Mouse (Mus musculus): Measurements from ENCODE around the gene Olfr649. TPM values are rescaled to one million over a fixed set of nuclear protein-coding genes. Genes with fewer than 3 reads are reported as not detected.

Olfr649 gene
- polyA plus RNA-seq (2014; fragmentation: Nextera tagmentation; extraction: Ambion mirVana): not detected in 2 replicates

DNA sequence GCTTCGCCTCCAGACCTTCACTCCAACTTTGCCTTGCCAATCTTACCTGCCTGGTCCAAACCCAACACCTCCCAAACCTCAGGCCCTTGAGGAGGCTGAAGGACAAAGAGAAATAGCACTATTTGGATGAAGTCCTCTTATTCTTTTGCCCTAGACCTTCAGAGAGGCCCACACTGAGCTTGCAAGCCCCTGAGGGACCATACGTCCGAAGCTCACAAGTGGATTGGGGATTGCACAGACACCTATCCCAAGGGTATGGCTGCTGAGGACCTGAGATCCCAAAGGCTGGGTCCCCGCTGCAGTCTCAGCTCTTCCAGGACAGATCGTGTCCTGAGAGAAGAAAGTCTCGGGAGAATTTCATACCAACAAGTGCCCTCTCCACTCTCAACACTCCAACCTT is at the start of gene Olfr649:
Gene Olfr649, minus strand, starts transcription at position 101 of the 400 bp plus-strand sequence.
- ATAC-seq (ENCODE audit: low FRiP score, low TSS enrichment): no peak
- no peak for DNase-seq
- no peaks in the 10 kb centered on the region for H3K4me1 ChIP-seq (ENCODE audit: control insufficient read depth, insufficient read depth, low read length)
- no peak within 1 kb of the TSS for H3K4me2 ChIP-seq (ENCODE audit: low read length)
- WGBS: 89% methylated on average over 6 of the region's 6 CpGs
- no peaks in the 10 kb centered on the region for H3K36me3 ChIP-seq (ENCODE audit: control insufficient read depth, insufficient read depth, low read length)
- H3K4me3 ChIP-seq (replicated peaks; ENCODE audit: low read depth, low read length): no peak within 1 kb of the TSS
- H3K27ac ChIP-seq (replicated peaks; ENCODE audit: low read depth, low read length): no peak within 1 kb of the TSS
- no peaks in the 10 kb centered on the region for H3K9me3 ChIP-seq (ENCODE audit: control insufficient read depth, low read length)
- H3K27me3 ChIP-seq (ENCODE audit: control insufficient read depth, insufficient read depth, low read length): no peaks in the 10 kb centered on the region
- H3K9ac ChIP-seq (replicated peaks; ENCODE audit: low read length): no peak within 1 kb of the TSS

DNA sequence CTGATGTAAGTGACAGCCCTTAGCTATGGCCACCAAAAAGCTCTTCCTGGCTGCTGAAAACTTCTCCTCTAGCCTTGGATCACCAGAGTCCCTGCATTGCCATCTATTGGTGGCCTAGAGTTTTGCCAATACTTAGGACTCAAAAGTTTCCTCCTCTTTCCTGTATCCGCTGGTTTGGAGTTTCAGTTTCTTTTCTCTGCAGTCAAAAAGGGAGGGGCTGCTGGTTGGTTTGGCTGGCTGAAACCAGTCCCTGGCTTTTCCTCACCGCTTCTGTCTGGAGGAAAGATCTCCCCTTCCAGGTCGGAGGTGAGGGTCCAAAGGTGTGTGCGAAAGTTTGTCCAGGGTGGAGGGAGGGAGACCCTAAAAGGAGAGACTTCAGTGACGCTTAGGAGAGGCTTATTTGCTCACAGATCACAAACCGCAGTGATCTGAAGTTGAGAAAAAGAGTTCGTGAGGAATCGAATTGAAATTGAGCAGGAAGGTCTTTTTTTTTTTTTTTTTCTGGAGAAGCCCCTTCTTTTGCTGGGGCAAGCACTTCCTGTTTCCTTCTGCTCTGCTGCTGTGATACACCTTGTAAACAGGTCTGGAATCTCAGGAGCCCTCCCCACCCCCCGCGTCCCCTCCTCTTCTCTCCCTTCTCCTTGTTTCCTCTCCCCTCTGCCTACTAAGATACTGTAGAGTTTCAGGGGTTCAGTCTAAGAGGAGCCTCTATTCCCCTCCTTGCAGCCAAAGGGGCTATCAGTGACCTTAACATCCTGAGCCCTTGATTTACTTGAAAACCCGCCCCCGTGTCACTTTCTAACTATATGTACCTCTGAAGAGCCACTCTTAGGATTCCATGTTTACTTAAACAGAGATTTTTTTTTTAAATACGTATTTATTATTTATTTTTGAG is 48.7 kb upstream of the Olfr649 start, which contains the start of gene Trim34a:
Gene Trim34a, plus strand, starts transcription at position 171 of the 895 bp plus-strand sequence.
- peak within 1 kb of the TSS; percentile 22; the same call in 1 of the 2 replicates for H3K4me3 ChIP-seq (replicated peaks; ENCODE audit: low read depth, low read length)
- H3K4me1 ChIP-seq (ENCODE audit: control insufficient read depth, insufficient read depth, low read length): no peaks in the 10 kb centered on the region
- H3K4me2 ChIP-seq (ENCODE audit: low read length): peak within 1 kb of the TSS; percentile 34
- H3K27me3 ChIP-seq (ENCODE audit: control insufficient read depth, insufficient read depth, low read length): no peaks in the 10 kb centered on the region
- peak; percentile 44 for DNase-seq
- H3K36me3 ChIP-seq (ENCODE audit: control insufficient read depth, insufficient read depth, low read length): no peaks in the 10 kb centered on the region
- H3K9ac ChIP-seq (replicated peaks; ENCODE audit: low read length): no peak within 1 kb of the TSS
- 12% methylated on average over 13 of the region's 13 CpGs for WGBS
- no peaks in the 10 kb centered on the region for H3K9me3 ChIP-seq (ENCODE audit: control insufficient read depth, low read length)
- no peak for ATAC-seq (ENCODE audit: low FRiP score, low TSS enrichment)
- no peak within 1 kb of the TSS for H3K27ac ChIP-seq (replicated peaks; ENCODE audit: low read depth, low read length)

DNA sequence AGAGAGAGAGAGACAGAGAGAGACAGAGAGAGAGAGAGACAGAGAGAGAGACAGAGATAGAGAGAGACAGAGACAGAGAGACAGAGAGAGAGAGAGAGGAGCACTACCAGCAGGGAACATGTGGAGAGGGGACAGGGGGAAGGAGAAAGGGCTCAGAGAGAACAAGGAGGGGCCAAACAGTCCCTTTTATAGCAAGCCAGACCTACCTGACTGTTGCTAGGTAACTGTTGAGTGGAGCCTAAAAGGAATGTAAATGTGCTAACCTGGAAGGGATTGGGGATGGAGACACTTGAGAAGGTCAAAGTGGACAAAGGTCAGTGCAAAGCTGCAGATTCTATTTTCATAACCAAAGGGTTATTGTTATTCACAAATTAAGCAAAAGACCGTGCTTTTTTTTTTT is 47.8 kb upstream of the Olfr649 start:
- Histone ChIP-seq H3K27ac (replicated peaks; ENCODE audit: low read depth, low read length) (no peak overlapping the region), H3K4me2 (ENCODE audit: low read length) (no peak overlapping the region), H3K4me1 (ENCODE audit: control insufficient read depth, insufficient read depth, low read length) (no peaks in the 10 kb centered on the region), H3K36me3 (ENCODE audit: control insufficient read depth, insufficient read depth, low read length) (no peaks in the 10 kb centered on the region), H3K9me3 (ENCODE audit: control insufficient read depth, low read length) (no peaks in the 10 kb centered on the region), H3K27me3 (ENCODE audit: control insufficient read depth, insufficient read depth, low read length) (no peaks in the 10 kb centered on the region), H3K4me3 (replicated peaks; ENCODE audit: low read depth, low read length) (no peak overlapping the region), H3K9ac (replicated peaks; ENCODE audit: low read length) (no peak overlapping the region)
- ATAC-seq (ENCODE audit: low FRiP score, low TSS enrichment) (no peak), DNase-seq (no peak)
- WGBS: 66% methylated on average over 1 of the region's 1 CpGs

GRCm38 (mm10) chr7:104240857-104241256 is 45.1 kb upstream of the Olfr649 start:
- ATAC-seq (ENCODE audit: low FRiP score, low TSS enrichment) (no peak), DNase-seq (no peak)
- Histone ChIP-seq H3K27me3 (ENCODE audit: control insufficient read depth, insufficient read depth, low read length) (no peaks in the 10 kb centered on the region), H3K9me3 (ENCODE audit: control insufficient read depth, low read length) (no peaks in the 10 kb centered on the region), H3K36me3 (ENCODE audit: control insufficient read depth, insufficient read depth, low read length) (no peaks in the 10 kb centered on the region), H3K9ac (replicated peaks; ENCODE audit: low read length) (no peak overlapping the region), H3K4me1 (ENCODE audit: control insufficient read depth, insufficient read depth, low read length) (no peaks in the 10 kb centered on the region), H3K4me3 (replicated peaks; ENCODE audit: low read depth, low read length) (no peak overlapping the region), H3K27ac (replicated peaks; ENCODE audit: low read depth, low read length) (no peak overlapping the region), H3K4me2 (ENCODE audit: low read length) (no peak overlapping the region)

GRCm38 (mm10) chr7:104231203-104231602 is 35.4 kb upstream of the Olfr649 start:
- Histone ChIP-seq H3K4me1 (ENCODE audit: control insufficient read depth, insufficient read depth, low read length) (no peaks in the 10 kb centered on the region), H3K27ac (replicated peaks; ENCODE audit: low read depth, low read length) (no peak overlapping the region), H3K9ac (replicated peaks; ENCODE audit: low read length) (no peak overlapping the region), H3K4me2 (ENCODE audit: low read length) (no peak overlapping the region), H3K9me3 (ENCODE audit: control insufficient read depth, low read length) (no peaks in the 10 kb centered on the region), H3K4me3 (replicated peaks; ENCODE audit: low read depth, low read length) (no peak overlapping the region), H3K36me3 (ENCODE audit: control insufficient read depth, insufficient read depth, low read length) (no peaks in the 10 kb centered on the region), H3K27me3 (ENCODE audit: control insufficient read depth, insufficient read depth, low read length) (no peaks in the 10 kb centered on the region)
- 34% methylated on average over 2 of the region's 2 CpGs for WGBS
- ATAC-seq (ENCODE audit: low FRiP score, low TSS enrichment) (no peak), DNase-seq (peak; percentile 8)

DNA sequence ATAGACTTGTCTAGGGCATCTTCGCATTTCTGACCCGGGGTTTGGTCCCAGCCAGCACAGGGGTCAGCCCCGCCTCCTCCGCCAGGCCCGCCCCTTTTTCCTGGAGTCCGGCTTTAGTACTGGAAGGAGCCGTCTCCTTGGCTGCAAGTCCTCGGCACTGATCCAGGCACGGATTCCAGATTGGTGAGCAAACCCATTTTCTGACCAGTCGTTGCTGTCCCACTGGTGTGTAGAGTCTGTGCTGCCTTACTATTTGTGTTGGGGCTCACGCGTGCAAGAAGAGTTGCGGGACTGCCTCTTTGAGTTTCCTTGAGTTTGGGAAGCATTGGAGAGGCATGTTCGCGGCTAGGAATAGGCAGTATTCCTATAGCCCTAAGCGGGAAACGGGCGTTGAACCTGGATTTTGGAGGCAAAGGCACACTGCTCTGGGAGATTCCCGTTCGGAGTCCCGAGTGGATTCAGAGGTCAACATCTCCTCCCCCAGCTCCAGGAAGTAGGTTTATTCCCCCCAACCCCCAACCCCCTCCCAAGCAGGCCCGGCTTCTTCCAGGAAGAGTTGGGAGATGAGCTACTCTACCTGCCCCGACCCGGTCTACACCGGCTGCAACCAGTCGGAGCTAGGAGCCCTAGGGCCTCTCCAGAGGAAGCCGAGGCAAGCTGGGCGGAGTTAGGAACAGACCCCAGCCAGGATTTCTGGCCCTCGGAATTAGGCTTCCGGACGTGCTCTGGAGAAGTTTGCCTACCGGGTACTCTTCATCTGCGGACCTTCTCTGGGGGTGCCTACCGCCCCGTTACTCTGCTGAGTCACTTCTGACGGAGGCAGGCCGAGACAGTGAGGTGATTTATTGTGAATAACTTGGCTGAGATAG is 23.1 kb upstream of the Olfr649 start, which contains the start of gene Trim6:
Gene Trim6, plus strand, starts transcription at position 93 of the 869 bp plus-strand sequence.
- Histone ChIP-seq H3K9ac (replicated peaks; ENCODE audit: low read length) (no peak within 1 kb of the TSS), H3K9me3 (ENCODE audit: control insufficient read depth, low read length) (no peaks in the 10 kb centered on the region), H3K4me3 (replicated peaks; ENCODE audit: low read depth, low read length) (peak within 1 kb of the TSS; percentile 12), H3K4me1 (ENCODE audit: control insufficient read depth, insufficient read depth, low read length) (0 out of 2 replicates have a peak, but pooled peaks cover 3% of the 10 kb centered on the region), H3K4me2 (ENCODE audit: low read length) (peak within 1 kb of the TSS; percentile 44), H3K27ac (replicated peaks; ENCODE audit: low read depth, low read length) (no peak within 1 kb of the TSS), H3K27me3 (ENCODE audit: control insufficient read depth, insufficient read depth, low read length) (no peaks in the 10 kb centered on the region), H3K36me3 (ENCODE audit: control insufficient read depth, insufficient read depth, low read length) (no peaks in the 10 kb centered on the region)
- 4% methylated on average over 37 of the region's 37 CpGs for WGBS
- DNase-seq (peak; percentile 35), ATAC-seq (ENCODE audit: low FRiP score, low TSS enrichment) (no peak)

DNA sequence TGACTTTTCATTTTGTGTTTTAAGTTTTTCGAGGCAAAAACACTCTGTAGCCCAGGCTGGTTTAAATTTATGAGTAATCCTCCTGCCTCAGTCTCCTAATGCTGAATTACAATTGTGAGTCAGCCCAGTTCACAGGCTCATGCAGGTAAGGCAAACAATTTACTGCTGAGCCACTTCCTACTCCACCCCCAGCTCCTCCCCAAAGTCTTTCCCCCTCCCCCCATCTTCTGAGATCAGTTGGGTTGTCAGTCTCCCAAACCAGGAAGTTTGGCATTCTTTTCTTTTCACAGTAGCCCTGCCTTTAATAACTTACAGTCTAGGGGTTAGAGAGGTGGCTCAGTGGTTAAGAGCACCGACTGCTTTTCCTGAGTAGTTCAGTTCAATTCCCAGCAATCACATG is 22.1 kb upstream of the Olfr649 start:
- Histone ChIP-seq H3K27ac (replicated peaks; ENCODE audit: low read depth, low read length) (no peak overlapping the region), H3K4me2 (ENCODE audit: low read length) (no peak overlapping the region), H3K9me3 (ENCODE audit: control insufficient read depth, low read length) (no peaks in the 10 kb centered on the region), H3K4me1 (ENCODE audit: control insufficient read depth, insufficient read depth, low read length) (0 out of 2 replicates have a peak, but pooled peaks cover 3% of the 10 kb centered on the region), H3K4me3 (replicated peaks; ENCODE audit: low read depth, low read length) (no peak overlapping the region), H3K36me3 (ENCODE audit: control insufficient read depth, insufficient read depth, low read length) (no peaks in the 10 kb centered on the region), H3K27me3 (ENCODE audit: control insufficient read depth, insufficient read depth, low read length) (no peaks in the 10 kb centered on the region), H3K9ac (replicated peaks; ENCODE audit: low read length) (no peak overlapping the region)
- WGBS: 88% methylated on average over 2 of the region's 2 CpGs
- no peak for DNase-seq
- ATAC-seq (ENCODE audit: low FRiP score, low TSS enrichment): no peak

DNA sequence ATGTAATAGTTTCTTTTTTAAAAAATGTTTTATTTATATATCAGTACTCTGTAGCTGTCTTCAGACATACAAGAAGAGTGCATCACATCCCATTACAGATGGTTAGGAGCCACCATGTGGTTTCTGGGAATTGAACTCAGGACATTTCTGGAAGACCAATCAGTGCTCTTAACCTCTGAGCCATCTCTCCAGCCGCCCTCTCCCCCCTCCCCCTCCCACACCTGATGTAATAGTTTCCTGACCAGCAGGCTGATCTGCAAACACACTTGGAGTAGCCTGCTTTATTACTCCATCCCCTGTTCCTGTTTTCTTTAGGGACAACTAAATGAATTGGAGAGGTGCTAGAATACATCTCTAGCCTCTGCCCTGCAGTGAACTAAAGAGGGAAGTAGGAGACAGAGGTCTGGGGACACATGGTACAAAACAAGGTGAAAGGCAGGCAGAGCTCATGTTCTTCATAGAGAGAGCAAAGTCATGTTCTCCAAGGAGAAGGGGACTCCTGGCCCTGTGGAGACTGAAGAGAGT is 20.3 kb upstream of the Olfr649 start:
- no peak for ATAC-seq (ENCODE audit: low FRiP score, low TSS enrichment)
- DNase-seq: no peak
- H3K9ac ChIP-seq (replicated peaks; ENCODE audit: low read length): no peak overlapping the region
- no peak overlapping the region for H3K4me2 ChIP-seq (ENCODE audit: low read length)
- no peaks in the 10 kb centered on the region for H3K36me3 ChIP-seq (ENCODE audit: control insufficient read depth, insufficient read depth, low read length)
- no peak overlapping the region for H3K4me3 ChIP-seq (replicated peaks; ENCODE audit: low read depth, low read length)
- WGBS: 61% methylated on average over 1 of the region's 1 CpGs
- H3K27ac ChIP-seq (replicated peaks; ENCODE audit: low read depth, low read length): no peak overlapping the region
- 0 out of 2 replicates have a peak, but pooled peaks cover 3% of the 10 kb centered on the region for H3K4me1 ChIP-seq (ENCODE audit: control insufficient read depth, insufficient read depth, low read length)
- no peaks in the 10 kb centered on the region for H3K27me3 ChIP-seq (ENCODE audit: control insufficient read depth, insufficient read depth, low read length)
- no peaks in the 10 kb centered on the region for H3K9me3 ChIP-seq (ENCODE audit: control insufficient read depth, low read length)

Measured in midbrain, embryonic 14.5 days (tissue).